Mouse (Mus musculus): ENCODE measurements around the gene Zbtb34. TPM values are rescaled to one million over a fixed set of nuclear protein-coding genes. Genes with fewer than 3 reads are reported as not detected.
A peak's percentile ranks its signal among the peaks of the same experiment; 100 is the strongest.

Gene Zbtb34
- polyA plus RNA-seq, 1 experiment from 2014 or later = 10.2 TPM

- Histone ChIP-seq H3K4me2 (replicated peaks) (no peak overlapping the region), H3K4me1 (no peaks in the 10 kb centered on the region), H3K27me3 (no peaks in the 10 kb centered on the region), H3K9ac (replicated peaks) (no peak overlapping the region), H3K27ac (replicated peaks) (no peak overlapping the region), H3K4me3 (no peak overlapping the region), H3K9me3 (0 out of 2 replicates have a peak, but pooled peaks cover 3% of the 10 kb centered on the region), H3K36me3 (no peaks in the 10 kb centered on the region)
- ATAC-seq (ENCODE audit: low FRiP score, low read depth) = no peak
- 77% methylated on average over 11 of the region's 11 CpGs for WGBS
These were observed 37.0 kb downstream of the Zbtb34 start for GRCm38 (mm10) chr2:33393951-33394635.

GRCm38 (mm10) chr2:33393021-33393420 is 38.1 kb downstream of the Zbtb34 start:
- Histone ChIP-seq H3K36me3 (no peaks in the 10 kb centered on the region), H3K27ac (replicated peaks) (no peak overlapping the region), H3K4me1 (no peaks in the 10 kb centered on the region), H3K27me3 (no peaks in the 10 kb centered on the region), H3K9ac (replicated peaks) (no peak overlapping the region), H3K4me2 (replicated peaks) (no peak overlapping the region), H3K9me3 (0 out of 2 replicates have a peak, but pooled peaks cover 3% of the 10 kb centered on the region), H3K4me3 (no peak overlapping the region)
- no peak for ATAC-seq (ENCODE audit: low FRiP score, low read depth)

- peaks cover 13% of the 10 kb centered on the region; the same call in 1 of the 2 replicates for H3K36me3 ChIP-seq
- ATAC-seq (ENCODE audit: low FRiP score, low read depth) = no peak
- peak overlapping the region; percentile 72 for H3K4me3 ChIP-seq
- H3K9me3 ChIP-seq = peaks cover 2% of the 10 kb centered on the region; the same call in 1 of the 2 replicates
- 33% methylated on average over 18 of the region's 18 CpGs for WGBS
- H3K27me3 ChIP-seq = peaks cover 16% of the 10 kb centered on the region
- H3K27ac ChIP-seq (replicated peaks) = peak overlapping the region; percentile 42; the same call in 1 of the 2 replicates
- H3K4me2 ChIP-seq (replicated peaks) = peak overlapping the region; percentile 80
- no peak overlapping the region for H3K9ac ChIP-seq (replicated peaks)
- peaks cover 11% of the 10 kb centered on the region for H3K4me1 ChIP-seq
These were observed 59.3 kb downstream of the Zbtb34 start for GRCm38 (mm10) chr2:33371648-33372408.

- H3K4me3 ChIP-seq = peak within 1 kb of the TSS; percentile 72
- ATAC-seq (ENCODE audit: low FRiP score, low read depth) = peak; percentile 99
- no peaks in the 10 kb centered on the region for H3K9me3 ChIP-seq
- peaks cover 16% of the 10 kb centered on the region for H3K27me3 ChIP-seq
- H3K4me2 ChIP-seq (replicated peaks) = peak within 1 kb of the TSS; percentile 80
- peak within 1 kb of the TSS; percentile 99 for H3K27ac ChIP-seq (replicated peaks)
- 2% methylated on average over 47 of the region's 74 CpGs for WGBS
- H3K4me1 ChIP-seq = peaks cover 19% of the 10 kb centered on the region
- peaks cover 20% of the 10 kb centered on the region; the same call in 1 of the 2 replicates for H3K36me3 ChIP-seq
- H3K9ac ChIP-seq (replicated peaks) = peak within 1 kb of the TSS; percentile 77
These were observed 60.1 kb downstream of the Zbtb34 start, which contains the start of gene Ralgps1 for GRCm38 (mm10) chr2:33370777-33371647. Ralgps1 (minus strand) TSS chr2:33371486.

- H3K4me1 ChIP-seq = peaks cover 25% of the 10 kb centered on the region
- peak overlapping the region; percentile 77 for H3K9ac ChIP-seq (replicated peaks)
- ATAC-seq (ENCODE audit: low FRiP score, low read depth) = no peak
- peaks cover 16% of the 10 kb centered on the region for H3K27me3 ChIP-seq
- H3K9me3 ChIP-seq = no peaks in the 10 kb centered on the region
- WGBS = 11% methylated on average over 15 of the region's 15 CpGs
- peak overlapping the region; percentile 72 for H3K4me3 ChIP-seq
- H3K27ac ChIP-seq (replicated peaks) = peak overlapping the region; percentile 99
- H3K36me3 ChIP-seq = peaks cover 20% of the 10 kb centered on the region; the same call in 1 of the 2 replicates
- peak overlapping the region; percentile 80 for H3K4me2 ChIP-seq (replicated peaks)
These were observed 60.8 kb downstream of the Zbtb34 start for GRCm38 (mm10) chr2:33370276-33370776.

GRCm38 (mm10) chr2:33369453-33369852 is 61.7 kb downstream of the Zbtb34 start:
- Histone ChIP-seq H3K27me3 (peaks cover 16% of the 10 kb centered on the region), H3K4me3 (no peak overlapping the region), H3K9ac (replicated peaks) (no peak overlapping the region), H3K36me3 (peaks cover 20% of the 10 kb centered on the region; the same call in 1 of the 2 replicates), H3K9me3 (no peaks in the 10 kb centered on the region), H3K27ac (replicated peaks) (no peak overlapping the region), H3K4me1 (peaks cover 29% of the 10 kb centered on the region), H3K4me2 (replicated peaks) (no peak overlapping the region)
- 77% methylated on average over 3 of the region's 3 CpGs for WGBS
- no peak for ATAC-seq (ENCODE audit: low FRiP score, low read depth)

- H3K4me2 ChIP-seq (replicated peaks) = no peak overlapping the region
- H3K9me3 ChIP-seq = no peaks in the 10 kb centered on the region
- peaks cover 29% of the 10 kb centered on the region for H3K4me1 ChIP-seq
- peaks cover 22% of the 10 kb centered on the region for H3K27me3 ChIP-seq
- H3K9ac ChIP-seq (replicated peaks) = no peak overlapping the region
- H3K36me3 ChIP-seq = peaks cover 20% of the 10 kb centered on the region; the same call in 1 of the 2 replicates
- WGBS = 90% methylated on average over 1 of the region's 1 CpGs
- no peak overlapping the region for H3K4me3 ChIP-seq
- no peak overlapping the region for H3K27ac ChIP-seq (replicated peaks)
- no peak for ATAC-seq (ENCODE audit: low FRiP score, low read depth)
These were observed 62.6 kb downstream of the Zbtb34 start for GRCm38 (mm10) chr2:33368486-33368885.

GRCm38 (mm10) chr2:33365703-33366471 is 65.2 kb downstream of the Zbtb34 start:
- Histone ChIP-seq H3K36me3 (peaks cover 20% of the 10 kb centered on the region; the same call in 1 of the 2 replicates), H3K4me1 (peaks cover 29% of the 10 kb centered on the region), H3K4me3 (no peak overlapping the region), H3K9ac (replicated peaks) (0 out of 2 replicates have a peak overlapping the region, but pooled peaks have one; percentile 11), H3K4me2 (replicated peaks) (no peak overlapping the region), H3K27ac (replicated peaks) (peak overlapping the region; percentile 44), H3K9me3 (no peaks in the 10 kb centered on the region), H3K27me3 (peaks cover 30% of the 10 kb centered on the region)
- 67% methylated on average over 9 of the region's 9 CpGs for WGBS
- no peak for ATAC-seq (ENCODE audit: low FRiP score, low read depth)

GRCm38 (mm10) chr2:33364656-33365055 is 66.5 kb downstream of the Zbtb34 start:
- H3K27me3 ChIP-seq = peaks cover 30% of the 10 kb centered on the region
- peaks cover 20% of the 10 kb centered on the region; the same call in 1 of the 2 replicates for H3K36me3 ChIP-seq
- H3K27ac ChIP-seq (replicated peaks) = no peak overlapping the region
- WGBS = 96% methylated on average over 4 of the region's 4 CpGs
- H3K4me1 ChIP-seq = peaks cover 21% of the 10 kb centered on the region
- H3K4me2 ChIP-seq (replicated peaks) = no peak overlapping the region
- H3K9me3 ChIP-seq = no peaks in the 10 kb centered on the region
- no peak for ATAC-seq (ENCODE audit: low FRiP score, low read depth)
- H3K9ac ChIP-seq (replicated peaks) = no peak overlapping the region
- no peak overlapping the region for H3K4me3 ChIP-seq

GRCm38 (mm10) chr2:33363890-33364289 is 67.2 kb downstream of the Zbtb34 start:
- Histone ChIP-seq H3K27me3 (peaks cover 30% of the 10 kb centered on the region), H3K27ac (replicated peaks) (no peak overlapping the region), H3K4me2 (replicated peaks) (no peak overlapping the region), H3K4me3 (no peak overlapping the region), H3K9me3 (no peaks in the 10 kb centered on the region), H3K9ac (replicated peaks) (no peak overlapping the region), H3K4me1 (peaks cover 21% of the 10 kb centered on the region), H3K36me3 (peaks cover 20% of the 10 kb centered on the region; the same call in 1 of the 2 replicates)
- WGBS = 93% methylated on average over 4 of the region's 4 CpGs
- ATAC-seq (ENCODE audit: low FRiP score, low read depth) = no peak

Data from midbrain, embryonic 12.5 days (tissue).